Mouse (Mus musculus) induced T-regulatory cell, adult 2 months (primary cell): ENCODE results near the gene Ublcp1.
"Not testable (repeated sequence)": the region's sequence is repeated elsewhere in the genome, so short reads cannot be mapped to it uniquely, and the experiment has no call there.

Experiments used
- DNase-seq: peaks from one replicate; pipeline ENCODE4 v3.0.0-alpha.2; 2012; ENCODE audit warnings: low read depth

The Ublcp1 gene

DNA sequence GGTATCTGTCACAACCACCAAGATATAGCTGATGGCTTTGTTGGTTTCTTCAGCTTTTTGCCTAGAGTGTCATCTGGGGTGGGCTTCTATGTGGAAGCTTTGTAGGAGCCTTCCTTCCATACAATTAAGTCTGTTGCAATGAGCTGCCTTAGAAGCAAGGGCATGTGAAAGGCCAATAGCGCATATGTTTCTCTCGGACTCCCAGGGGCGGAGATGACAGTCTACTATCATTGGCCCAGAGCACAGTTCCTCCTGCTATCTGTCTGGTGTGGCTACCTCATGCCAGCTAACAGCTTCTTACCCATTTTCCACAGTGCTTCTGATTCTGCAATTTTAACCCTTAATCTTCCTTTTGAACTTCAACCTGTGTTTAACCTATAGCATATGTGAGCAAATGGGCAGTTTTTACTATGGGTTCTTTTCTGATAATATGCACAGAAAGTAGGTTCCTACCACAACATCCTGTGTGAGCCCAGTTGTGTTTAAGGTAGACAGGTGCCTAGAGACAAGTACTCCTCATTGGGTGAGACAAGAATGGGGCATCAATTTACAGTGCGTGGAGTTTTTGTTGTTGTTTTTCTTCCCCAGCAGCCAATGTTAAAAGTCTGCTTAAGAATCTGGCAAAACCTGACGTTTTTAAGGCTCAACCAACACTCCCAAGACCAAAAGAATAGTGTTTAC is 24.5 kb upstream of the Ublcp1 start:
- DNase-seq: peak; percentile 51

DNA sequence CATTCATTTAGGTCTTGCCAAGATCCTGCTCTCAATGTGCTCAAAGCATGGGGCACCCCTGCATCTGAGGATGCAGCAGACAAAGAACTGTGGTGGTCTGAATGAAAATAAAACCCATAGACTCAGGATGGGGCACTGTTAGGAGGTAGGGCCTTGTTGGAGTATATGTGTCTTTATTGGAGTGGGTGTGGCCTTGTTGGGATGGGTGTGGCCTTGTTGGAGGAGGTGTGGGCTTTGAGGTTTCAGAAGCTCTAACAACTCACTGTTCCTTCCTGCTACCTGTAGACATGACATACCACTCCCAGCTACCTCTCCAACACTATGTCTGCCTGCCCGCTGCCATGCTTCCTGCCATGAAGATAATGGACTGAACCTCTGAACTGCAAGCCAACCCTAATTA is 18.8 kb upstream of the Ublcp1 start:
- no peak for DNase-seq

- DNase-seq: no peak
Measured at GRCm38 (mm10) chr11:44485089-44485736, 14.9 kb upstream of the Ublcp1 start.

- no peak for DNase-seq
Measured at GRCm38 (mm10) chr11:44480246-44480645, 9.9 kb upstream of the Ublcp1 start.

DNA sequence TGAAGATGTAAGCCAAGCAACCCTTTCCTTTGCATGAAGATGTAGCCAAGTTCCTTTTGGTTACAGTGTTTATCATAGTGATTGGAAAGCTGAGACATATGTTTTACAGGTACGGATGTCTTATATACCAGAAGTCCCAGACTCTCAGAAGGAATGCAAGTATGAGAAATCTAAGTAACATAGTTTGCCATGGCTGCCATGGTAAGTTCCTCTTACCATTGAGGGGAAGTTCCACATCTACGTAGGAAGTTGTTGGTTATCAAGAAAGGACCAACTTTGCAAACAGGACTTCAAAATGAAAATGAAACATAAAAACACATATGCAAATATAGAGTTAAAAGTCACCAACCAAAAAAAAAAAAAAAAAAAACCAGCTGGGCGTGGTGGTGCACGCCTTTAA is 8.1 kb upstream of the Ublcp1 start:
- peak; percentile 60 for DNase-seq

- DNase-seq: peak; percentile 43
Measured at GRCm38 (mm10) chr11:44476445-44476844, 6.1 kb upstream of the Ublcp1 start.

GRCm38 (mm10) chr11:44475467-44475866 is 5.2 kb upstream of the Ublcp1 start:
- DNase-seq: no peak

GRCm38 (mm10) chr11:44471337-44471995 is 1.2 kb upstream of the Ublcp1 start:
- DNase-seq: peak; percentile 59

DNA sequence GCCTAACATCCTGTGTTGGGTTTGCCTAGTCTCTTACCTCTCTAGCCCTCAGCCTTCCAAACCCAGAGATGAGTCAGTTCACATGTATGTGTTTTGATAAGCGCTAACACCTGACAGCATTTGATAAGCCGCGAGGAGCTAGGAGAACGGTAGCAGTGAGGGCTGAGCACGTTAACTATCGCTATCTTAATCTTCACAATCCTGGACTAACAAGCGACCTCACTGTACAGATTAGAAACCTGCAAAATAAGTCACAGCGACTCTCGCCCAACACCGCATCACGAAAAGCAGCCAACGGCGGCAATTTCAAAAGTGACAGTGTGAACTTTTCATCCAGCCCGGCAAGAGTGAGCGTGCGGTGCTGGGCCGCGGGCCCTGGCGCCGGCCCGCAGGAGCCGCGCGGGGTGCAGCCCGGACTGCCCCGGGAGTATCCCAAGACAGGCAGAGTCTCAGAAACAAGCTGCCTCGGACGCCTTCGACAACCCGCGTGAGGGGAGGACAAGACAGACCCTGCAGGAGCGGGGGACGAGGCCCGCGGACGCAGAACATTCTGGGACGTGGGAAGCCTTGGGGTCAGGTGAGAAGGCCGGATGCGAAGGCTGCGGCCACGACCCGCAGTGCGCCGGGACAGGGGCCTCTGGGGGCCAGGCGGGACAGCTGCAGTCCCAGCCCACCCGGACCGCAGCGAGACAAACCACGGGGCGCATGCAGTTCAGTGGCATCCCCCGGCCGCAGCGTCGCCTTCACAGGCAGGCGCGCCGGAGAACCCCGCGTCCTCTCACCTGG is 459 bp downstream of the Ublcp1 start:
- DNase-seq: peak; percentile 85

DNA sequence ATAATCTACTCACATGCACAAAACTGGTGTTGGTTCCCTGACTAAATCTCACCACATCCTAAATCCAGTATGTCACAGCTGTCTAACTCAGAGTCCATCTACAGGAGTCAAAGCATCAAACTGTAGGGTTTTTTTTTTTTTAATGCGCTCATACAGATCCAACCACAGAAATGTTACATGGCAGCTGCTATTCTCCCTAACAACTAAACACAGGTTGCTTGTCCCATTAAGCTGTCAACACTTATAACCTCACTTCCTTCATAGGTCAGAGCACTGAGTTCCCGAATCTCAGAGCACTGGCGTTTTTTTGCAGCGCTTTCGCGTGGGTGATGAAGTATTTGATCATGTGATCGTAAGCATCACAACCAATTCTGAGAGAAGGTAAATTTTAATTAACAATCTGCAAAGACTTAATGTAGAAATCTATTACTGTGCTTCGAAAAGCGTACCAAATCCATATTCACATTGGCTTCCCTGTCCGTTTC is 1.9 kb downstream of the Ublcp1 start:
- DNase-seq: peak; percentile 35

DNA sequence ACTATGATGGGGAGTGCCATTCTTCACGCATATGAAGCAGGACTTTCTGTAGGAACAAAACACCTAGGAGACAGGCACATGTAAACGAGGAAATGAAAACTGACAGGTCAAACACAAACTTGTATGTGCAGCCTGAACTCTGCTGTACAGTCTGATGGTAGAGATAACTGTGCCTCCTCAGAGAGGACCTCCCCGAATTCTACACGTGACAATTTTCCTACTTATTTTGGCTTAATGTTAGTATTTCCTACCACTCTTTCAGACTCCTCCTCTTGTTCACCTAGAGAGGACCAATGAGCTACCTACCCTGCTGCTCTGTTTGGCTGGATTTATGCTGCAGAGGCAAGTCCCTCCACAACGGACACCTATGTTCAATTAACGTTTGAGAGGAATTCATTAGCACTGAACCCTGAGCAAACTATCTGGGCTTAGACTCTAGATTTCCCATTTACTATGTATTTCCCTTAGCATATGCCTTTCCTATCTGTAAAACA is 3.3 kb downstream of the Ublcp1 start:
- DNase-seq: no peak

GRCm38 (mm10) chr11:44461493-44461892 is 8.8 kb downstream of the Ublcp1 start:
- DNase-seq: no peak

DNA sequence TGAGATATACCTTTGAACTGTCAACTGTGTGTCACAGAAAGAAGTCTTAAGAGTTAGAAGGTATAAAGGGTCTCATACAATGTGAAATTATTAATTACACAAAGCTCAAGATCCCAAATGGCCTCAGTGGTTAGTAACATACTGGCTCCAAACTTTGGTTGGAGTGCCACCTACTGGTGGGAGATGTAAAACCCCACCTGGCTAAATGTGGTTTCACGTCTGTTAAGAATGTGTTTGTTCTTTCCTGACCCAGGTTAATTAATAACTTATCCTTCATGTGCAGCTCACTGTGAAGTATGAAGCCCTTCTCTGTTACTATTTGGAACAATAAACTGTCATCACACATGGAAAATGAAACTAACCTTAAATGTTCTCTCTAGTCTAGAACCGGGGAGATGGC is 16.9 kb downstream of the Ublcp1 start:
- DNase-seq: peak; percentile 77

GRCm38 (mm10) chr11:44452016-44452415 is 18.3 kb downstream of the Ublcp1 start:
- DNase-seq: not testable (repeated sequence)

- no peak for DNase-seq
Measured at GRCm38 (mm10) chr11:44451046-44451445, 19.3 kb downstream of the Ublcp1 start.

DNA sequence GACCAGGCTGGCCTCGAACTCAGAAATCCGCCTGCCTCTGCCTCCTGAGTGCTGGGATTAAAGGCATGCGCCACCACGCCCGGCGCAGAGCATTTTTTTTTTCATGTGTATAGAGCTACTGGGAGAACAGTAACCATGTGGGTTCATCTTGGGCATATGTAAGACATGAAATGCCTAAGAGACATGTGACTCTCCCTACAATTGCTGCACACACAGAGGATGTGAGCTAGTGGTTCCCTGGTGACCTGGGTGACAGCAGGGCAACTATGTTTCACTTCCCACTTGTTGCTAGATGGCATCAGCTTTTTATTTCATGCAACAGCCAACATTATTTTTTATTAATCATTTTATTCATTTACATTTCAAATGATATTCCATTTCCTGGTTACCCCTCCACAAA is 32.5 kb downstream of the Ublcp1 start:
- DNase-seq: no peak

- DNase-seq: no peak
Measured at GRCm38 (mm10) chr11:44430036-44430435, 40.3 kb downstream of the Ublcp1 start.

GRCm38 (mm10) chr11:44427951-44428350 is 42.3 kb downstream of the Ublcp1 start:
- no peak for DNase-seq

- DNase-seq: no peak
Measured at GRCm38 (mm10) chr11:44425626-44426025, 44.7 kb downstream of the Ublcp1 start.

DNA sequence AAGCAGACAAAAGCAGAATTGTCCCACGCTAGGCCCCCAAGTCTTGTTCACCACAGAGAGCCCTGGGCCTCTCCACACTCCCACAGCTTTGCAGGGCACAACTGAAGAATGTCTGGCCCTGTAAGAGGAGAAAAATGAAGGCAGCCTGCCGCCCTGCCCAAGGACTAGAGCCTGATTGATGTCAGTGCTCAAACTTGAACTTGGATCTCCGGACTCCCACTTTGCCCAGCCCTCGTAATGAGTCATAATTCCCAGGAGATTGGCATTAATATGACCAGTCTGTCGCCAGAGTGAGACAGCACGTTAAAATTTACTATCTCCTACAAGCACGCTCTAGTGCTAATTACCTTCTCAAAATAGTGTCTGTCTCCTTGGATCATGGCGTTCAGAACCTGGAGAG is 45.3 kb downstream of the Ublcp1 start:
- no peak for DNase-seq

DNA sequence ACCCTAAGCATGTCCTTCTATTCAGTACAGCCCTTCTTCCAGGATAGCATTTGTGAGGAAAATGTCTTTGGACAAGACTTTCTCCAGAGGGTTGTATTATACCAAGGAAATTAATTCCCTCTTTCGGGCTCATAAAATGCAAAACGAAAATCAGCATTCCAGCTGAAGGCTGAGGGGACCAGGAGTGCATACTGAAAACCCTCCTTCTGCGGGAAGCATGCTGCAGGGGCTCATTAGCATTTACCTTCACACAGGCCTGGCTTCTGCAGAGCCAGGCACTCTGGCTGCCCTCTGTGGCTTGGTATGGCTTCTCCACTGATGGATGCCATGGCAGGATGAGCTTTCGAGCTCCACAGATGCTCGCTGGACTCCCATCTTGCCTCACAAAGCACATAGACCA is 46.3 kb downstream of the Ublcp1 start:
- DNase-seq: no peak

DNA sequence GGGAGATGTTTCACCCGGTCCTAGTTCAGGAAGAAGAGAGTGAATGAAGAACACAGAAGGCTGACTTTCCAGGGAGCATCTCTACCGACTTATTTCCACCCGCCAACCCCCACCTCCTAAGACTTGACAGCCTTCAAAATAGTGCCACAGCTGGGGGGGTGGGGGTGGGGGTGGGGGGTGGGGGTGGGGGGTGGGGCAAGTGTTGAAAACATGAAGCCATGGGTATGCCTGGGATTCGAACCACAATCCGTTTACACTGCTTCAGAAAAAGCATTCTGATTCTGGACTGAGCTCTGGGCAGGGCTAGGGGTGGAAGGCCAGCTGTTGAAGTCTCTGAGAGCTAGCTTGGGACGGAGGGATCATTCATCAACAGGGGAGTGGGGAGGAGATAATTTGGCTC is 47.0 kb downstream of the Ublcp1 start:
- DNase-seq: no peak
